Mouse (Mus musculus) left cerebral cortex, adult 6 months (tissue): ENCODE results near the gene Srsx. TPM values are rescaled to one million over a fixed set of nuclear protein-coding genes. Genes with fewer than 3 reads are reported as not detected.

Experiments
- long read RNA-seq, 2 experiments: library from polyadenylated mRNA; unstranded; transcript quantifications; one replicate each; pipeline ENCODE4 v2.0.0; 2019 to 2020
- polyA plus RNA-seq: library from polyadenylated mRNA; unstranded; fragments of <200 nt; fragmentation: Nextera tagmentation; gene quantifications from 2 replicates; pipeline ENCODE4 v1.2.3, GENCODE M21; 2021

The Srsx gene
- not detected in 2 replicates for polyA plus RNA-seq
- long read RNA-seq, experiment 1, result 0 reads
- long read RNA-seq, experiment 2, result 0 reads

GRCm38 (mm10) chrX:123222381-123222780 lies at the start of gene Srsx:
Gene Srsx (minus strand): TSS chrX:123222481.

GRCm38 (mm10) chrX:123246807-123247206 lies 24.5 kb upstream of the Srsx start, which contains the start of gene Gm17577:
Gene Gm17577 (minus strand): TSS chrX:123246907.

Other genes starting within 250 kb of the Srsx start
- not detected in 2 replicates for gene Gm17521, start 192.8 kb downstream of the Srsx start, polyA plus RNA-seq
- gene Cldn34c1, start 119.0 kb downstream of the Srsx start, polyA plus RNA-seq, result 5.3 and 5.7 TPM in 2 replicates
- not detected in 2 replicates for gene Gm17577, start 24.4 kb upstream of the Srsx start, polyA plus RNA-seq